Mouse (Mus musculus): ENCODE measurements around the gene Gm3633.
"Not testable (repeated sequence)": the region's sequence is repeated elsewhere in the genome, so short reads cannot be mapped to it uniquely, and the experiment has no call there.

Gm3633 gene

GRCm38 (mm10) chr14:42641817-42642216 is at the start of gene Gm3633:
Gene Gm3633 (minus strand): TSS chr14:42641917.
- DNase-seq (ENCODE audit: low spot score in 2 of 2) = not testable (repeated sequence)

GRCm38 (mm10) chr14:42655638-42656037 is 13.9 kb upstream of the Gm3633 start, which contains the start of gene Gm10378:
Gene Gm10378 (plus strand): TSS chr14:42655938.
- DNase-seq (ENCODE audit: low spot score in 2 of 2) = not testable (repeated sequence)

GRCm38 (mm10) chr14:42599782-42600181 is 41.9 kb downstream of the Gm3633 start, which contains the start of gene Gm17124:
Gene Gm17124 (minus strand): TSS chr14:42599882.
- not testable (repeated sequence) for DNase-seq (ENCODE audit: low spot score in 2 of 2)

All from spleen, postnatal 10 days (tissue).